Mouse (Mus musculus) thymus, adult 2 months (tissue): Measurements from ENCODE around the gene Hoxd10.

ENCODE experiments used
- CTCF ChIP-seq: fragments of 200-500 bp; IDR thresholded peaks from 2 replicates; pipeline ENCODE4 v1.5.1; 2012; ENCODE audit warnings: mild to moderate bottlenecking, control low read depth, low read length, moderate library complexity, borderline replicate concordance; ENCODE audit not compliant: control insufficient read depth, poor library complexity, insufficient read depth; ENCODE audit errors: extremely low read depth
- POLR2A ChIP-seq: fragments of 200-500 bp; IDR thresholded peaks from 2 replicates; pipeline ENCODE4 v1.6.1; 2012; ENCODE audit warnings: mild to moderate bottlenecking, low read length, control low read depth, moderate library complexity; ENCODE audit not compliant: control insufficient read depth, poor library complexity, insufficient read depth; ENCODE audit errors: extremely low read depth

DNA sequence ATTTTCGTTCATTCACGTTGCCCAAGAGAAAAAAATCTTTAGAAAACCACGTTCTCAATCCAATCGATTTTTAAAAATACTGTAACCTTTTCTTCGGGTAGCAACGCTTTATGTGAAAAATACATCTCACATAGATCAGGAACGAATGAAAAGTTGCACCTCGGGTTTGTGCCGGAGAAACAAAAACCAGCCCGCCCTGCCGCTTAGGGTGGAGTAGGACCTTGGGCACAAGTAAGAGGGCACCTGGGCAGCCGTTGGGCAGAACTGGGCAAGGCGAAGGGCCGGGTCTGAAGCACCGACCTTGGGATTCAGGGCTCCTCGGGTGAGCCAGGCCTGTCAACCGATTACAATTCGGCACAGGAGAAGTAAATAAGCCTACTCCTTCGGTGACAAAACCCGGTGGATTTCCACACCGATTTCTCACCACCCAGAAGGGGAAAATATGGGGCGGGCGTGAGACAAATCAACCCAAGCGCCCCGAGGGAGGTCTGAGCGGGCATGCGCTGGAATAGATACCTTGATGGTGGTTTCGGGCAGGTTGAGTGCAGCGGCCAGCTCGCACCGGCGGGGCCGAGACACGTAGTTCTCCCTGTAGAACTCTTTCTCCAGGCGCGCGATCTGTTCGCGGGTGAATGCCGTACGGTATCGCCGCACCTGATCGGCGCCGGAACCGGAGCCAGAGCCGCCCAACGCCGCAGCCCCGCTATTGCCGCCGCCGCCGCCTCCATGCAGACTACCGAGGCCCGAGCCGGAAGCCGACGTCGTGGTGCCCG lies 34.3 kb upstream of the Hoxd10 start:
- no peak for TF ChIP-seq CTCF
- TF ChIP-seq POLR2A: no peak
